Mouse (Mus musculus): ENCODE measurements at regions not wholly inside any gene's neighbourhood (a gene's known extent, or its start where the extent isn't known, plus 50 kb on each side); places are given as distances from the start of the nearest gene placed in this dataset.

DNA sequence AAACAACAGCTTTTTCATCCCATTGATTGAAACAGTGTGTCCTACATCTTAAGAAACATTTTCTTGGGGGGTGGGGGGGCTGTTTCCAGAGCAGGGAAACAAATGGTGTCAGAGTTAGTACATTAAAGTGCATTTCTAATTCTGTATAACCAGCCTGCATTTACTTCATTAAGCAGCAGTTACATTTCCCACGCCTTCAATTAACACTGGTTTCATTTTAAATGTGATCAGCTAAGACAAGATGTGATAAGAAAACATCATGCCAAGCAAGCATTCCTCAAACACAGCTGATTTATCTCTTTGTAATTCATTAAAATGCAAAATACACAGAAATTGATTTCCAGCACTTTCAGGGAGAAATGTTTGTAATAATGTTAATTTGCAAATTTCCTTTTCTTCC, 122.0 kb downstream of the Olfr1505 start:
- no peak for DNase-seq (ENCODE audit: low spot score in 2 of 2)

DNA sequence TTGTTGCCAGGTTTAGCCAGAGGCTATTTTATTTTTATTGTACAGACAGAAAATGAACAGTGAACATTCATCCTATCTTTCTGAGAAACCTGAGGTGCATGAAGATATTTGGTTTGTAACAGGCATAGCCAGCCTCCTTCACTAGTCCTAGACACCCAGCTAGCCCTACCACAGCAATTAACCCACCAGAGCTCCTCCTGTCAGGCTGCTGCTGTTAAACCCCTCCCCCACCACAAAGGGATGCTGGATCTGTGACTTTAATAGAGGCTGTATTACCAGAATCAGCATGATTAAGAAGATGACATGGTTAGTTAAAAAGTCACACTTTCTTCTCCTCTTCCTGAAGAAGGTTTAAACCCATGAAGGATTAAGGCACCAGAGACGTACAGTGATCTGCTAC, 122.5 kb downstream of the Olfr1505 start:
- DNase-seq (ENCODE audit: low spot score in 2 of 2), result no peak

DNA sequence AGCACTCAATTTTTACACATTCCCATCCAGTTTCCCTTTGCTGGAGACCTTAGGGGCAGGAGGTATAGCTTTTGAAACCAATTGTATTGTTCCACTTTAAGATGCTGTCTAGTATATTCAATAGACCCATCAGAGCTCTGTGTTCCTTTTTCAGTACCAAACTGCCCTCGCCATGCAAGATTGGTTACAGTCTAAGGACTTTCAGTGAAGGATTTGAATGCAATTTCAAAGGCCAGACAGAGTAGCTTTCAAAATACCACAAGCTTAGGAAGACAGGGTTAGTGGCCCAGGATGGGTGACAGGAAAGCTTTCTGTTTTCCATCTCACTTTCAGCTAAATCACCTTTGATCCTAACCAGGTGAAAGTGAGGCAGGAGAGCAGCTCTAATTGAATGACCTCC, 123.4 kb downstream of the Olfr1505 start:
- DNase-seq (ENCODE audit: low spot score in 2 of 2), result no peak

DNA sequence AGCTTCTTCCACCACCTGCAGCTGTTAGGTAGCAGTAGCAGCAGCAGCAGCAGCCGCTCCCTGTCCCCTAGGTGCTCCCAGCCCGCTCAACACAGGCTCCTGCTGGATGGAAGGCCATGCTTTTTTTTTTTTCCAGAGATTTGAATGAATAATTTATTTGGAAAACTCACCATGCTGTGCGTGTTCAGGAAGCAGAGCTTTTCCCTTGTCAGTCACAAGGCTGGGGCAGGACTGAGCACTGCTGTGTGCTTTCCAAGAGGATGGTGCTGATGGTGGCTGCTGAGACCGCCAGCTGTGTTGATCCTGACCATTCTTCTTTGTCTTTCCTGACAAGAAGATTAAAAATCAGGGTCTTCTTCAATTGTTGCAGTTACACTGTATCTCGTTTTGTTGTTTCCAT, 129.4 kb downstream of the Olfr1505 start:
- no peak for DNase-seq (ENCODE audit: low spot score in 2 of 2)

DNA sequence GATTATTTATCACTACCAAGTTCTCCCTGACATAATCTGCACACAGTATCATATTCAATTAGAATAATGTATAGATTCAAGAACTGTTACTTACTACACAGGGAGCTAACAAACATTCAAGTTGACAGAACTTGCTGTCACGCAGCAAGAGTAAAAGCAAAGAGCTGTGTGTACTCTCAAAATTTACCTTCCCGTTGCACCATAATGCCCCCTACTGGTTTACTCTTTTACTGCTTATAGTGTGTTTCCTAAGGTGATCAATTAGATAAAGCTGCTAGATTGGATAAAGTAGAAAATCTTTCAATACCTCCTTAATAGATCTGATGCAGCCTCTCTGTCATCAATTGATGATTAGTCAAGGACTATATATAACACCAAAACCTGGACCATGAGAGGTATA, 132.1 kb downstream of the Olfr1505 start:
- peak in 1 of 2 experiments; percentile 4 for DNase-seq (ENCODE audit: low spot score in 2 of 2)

DNA sequence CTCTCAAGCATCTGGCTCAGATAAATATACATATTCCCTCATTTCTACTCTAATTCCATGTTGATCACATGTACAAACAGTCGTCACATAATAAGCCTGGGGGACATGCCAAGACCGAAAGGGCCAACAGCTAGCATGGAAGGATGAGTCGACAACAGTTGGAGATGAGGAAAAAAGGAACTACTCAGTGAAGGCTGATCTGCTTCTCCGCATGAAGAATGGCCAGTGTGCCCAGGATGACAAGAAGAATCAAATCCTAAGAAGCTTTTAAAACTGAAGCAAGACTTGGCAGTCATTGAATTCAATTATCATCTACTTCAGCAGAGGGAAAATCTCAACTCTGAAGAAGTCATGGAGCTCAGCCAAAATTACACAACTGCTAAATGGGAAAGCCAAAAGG, 138.7 kb downstream of the Olfr1505 start:
- DNase-seq (ENCODE audit: low spot score in 2 of 2), result no peak

DNA sequence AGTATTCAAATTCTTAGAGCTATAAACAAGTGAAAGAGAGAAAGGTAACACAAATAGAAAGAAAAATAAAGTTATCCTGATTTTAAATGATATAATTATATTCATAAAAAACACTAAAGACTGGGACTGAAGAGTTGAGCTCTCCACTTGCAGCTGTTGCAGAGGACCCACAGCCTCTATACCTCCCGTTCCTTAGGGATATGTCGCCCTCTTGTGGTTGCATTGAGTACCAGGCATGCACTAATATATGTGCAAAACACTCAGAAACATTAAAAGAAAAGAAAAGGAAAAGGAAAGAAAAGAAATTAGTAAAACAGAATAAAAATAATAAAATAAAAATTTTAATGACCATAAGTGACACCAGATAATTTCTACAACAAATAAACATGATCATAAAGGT, 167.2 kb downstream of the Olfr1505 start:
- peak in 1 of 2 experiments; percentile 33 for DNase-seq (ENCODE audit: low spot score in 2 of 2)

DNA sequence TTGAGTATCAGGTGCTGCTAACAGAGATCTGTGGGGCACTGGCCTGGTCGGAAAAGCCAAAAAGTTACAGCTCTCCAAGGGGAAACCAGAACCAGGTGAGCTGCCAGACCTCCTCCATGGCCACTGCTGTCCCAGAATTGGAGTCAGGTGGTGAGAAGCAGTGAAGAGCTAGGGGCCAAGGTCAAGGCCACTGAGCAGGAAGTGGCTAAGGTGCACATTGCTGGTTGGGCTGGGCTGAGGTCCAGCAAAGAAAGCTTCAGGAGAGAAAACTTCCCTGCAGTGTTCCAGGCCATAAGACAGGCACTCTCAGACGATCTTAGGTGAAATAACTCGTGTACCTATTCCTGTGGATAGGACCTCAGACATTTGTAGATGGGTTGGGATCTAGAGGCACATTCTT, 171.4 kb downstream of the Olfr1505 start:
- no peak for DNase-seq (ENCODE audit: low spot score in 2 of 2)

DNA sequence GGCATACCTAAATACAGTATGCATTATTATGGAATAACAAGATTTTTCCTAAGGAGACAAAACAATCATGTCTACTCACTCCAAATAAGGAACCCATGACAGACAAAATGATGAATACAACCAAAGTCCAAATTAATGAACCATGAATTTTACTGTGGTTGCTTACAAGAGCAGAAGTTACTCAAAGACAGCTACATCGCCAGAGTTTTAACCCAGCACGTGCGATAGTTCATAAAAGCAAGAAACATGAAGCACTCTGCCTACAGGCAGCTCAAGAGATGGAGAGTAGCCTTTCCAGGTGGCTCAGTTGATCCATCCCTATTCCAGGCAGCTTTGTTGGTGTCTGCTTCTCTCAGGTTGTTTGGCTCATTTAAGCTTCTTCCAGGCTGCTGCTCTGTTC, 176.8 kb downstream of the Olfr1505 start:
- no peak for DNase-seq (ENCODE audit: low spot score in 2 of 2)

DNA sequence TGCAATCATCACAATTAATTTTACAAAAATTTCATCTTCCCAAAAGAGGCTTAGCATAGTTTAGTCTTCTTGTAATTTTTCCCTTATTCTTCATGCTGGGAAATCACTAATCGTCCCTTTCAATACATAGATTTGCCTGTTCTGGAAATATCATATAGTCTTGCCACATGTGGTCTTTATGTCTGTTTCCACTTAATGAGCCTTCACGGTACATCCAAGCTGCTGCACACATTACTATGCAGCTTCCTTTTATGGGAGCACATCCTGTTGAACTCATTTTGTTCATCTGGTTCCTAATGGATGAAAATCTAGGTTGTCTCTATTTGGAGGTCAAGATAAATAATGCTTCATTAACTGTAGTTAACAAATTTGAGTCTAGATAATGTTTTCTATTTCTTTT, 180.9 kb downstream of the Olfr1505 start:
- DNase-seq (ENCODE audit: low spot score in 2 of 2), result no peak

DNA sequence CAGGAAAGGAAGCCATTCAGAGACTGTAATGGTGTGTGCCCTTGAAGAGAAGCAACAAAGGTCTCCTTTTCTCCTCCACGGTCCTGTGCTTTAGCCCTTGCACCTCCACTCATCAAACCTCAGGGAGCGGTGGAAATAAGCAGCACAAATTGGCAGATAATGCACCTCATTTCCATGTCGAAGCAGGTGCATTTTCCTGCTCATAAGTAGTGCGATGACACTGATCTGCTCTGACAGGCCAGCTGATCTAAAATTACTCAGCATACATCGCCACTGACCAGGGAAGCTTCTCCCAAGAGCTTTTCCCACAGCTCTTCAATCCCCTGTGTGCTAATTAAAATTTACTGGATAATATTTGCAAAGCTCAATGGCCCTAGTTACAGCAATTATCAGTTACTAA, 182.9 kb downstream of the Olfr1505 start:
- no peak for DNase-seq (ENCODE audit: low spot score in 2 of 2)

DNA sequence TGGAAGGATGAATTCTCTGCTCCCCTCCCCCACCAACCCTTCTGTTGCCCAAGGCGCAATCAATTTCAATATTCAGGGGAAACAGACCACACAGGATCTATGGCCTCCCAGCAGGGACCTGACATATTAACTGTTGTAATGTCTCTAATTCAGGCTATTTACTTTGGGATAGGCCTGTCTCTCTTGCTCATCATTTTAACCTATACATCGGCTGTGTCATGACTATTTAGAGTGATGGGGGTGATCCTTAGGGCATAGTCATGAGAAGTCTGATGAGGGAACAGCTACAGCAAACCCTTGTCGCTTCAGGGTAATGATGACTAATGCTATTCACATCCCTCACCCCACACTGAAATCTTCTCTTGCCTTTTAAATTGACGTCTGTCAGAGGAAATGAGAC, 195.8 kb downstream of the Olfr1505 start:
- no peak for DNase-seq (ENCODE audit: low spot score in 2 of 2)

DNA sequence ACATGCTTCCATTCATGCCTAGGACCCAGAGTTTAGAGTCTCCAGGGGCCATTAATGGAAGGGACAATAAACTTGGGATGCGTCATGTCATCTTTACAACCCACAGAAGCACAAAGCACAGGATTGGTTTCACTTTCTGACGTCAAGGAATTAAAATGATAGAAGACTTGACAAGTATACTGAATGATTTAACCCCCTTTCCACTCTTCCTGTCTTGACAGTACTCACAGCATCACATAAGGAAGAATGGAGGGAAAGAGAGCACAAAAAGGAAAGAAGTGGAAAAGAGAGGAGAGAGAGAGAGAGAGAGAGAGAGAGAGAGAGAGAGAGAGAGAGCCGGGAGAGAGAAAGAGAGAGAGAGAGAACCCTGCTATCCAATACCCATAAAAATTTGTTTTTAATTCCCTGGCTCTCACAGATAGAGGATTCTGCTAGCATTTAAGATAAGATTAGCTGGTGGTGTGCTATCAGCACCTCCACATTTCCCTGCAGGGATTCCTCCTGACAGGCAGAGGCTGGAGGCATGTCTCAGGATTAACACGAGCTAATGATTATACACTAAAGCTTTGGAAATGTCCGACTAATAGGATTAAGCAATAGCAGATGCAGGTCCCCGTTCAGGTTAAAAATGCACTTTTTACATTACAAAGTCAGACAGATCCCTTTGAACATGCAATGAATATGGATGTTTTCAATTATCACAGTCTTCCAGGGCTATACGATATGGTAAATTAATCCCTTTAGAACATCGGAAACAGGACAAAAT, 210.2 kb downstream of the Olfr1505 start:
- no peak for DNase-seq (ENCODE audit: low spot score in 2 of 2)

DNA sequence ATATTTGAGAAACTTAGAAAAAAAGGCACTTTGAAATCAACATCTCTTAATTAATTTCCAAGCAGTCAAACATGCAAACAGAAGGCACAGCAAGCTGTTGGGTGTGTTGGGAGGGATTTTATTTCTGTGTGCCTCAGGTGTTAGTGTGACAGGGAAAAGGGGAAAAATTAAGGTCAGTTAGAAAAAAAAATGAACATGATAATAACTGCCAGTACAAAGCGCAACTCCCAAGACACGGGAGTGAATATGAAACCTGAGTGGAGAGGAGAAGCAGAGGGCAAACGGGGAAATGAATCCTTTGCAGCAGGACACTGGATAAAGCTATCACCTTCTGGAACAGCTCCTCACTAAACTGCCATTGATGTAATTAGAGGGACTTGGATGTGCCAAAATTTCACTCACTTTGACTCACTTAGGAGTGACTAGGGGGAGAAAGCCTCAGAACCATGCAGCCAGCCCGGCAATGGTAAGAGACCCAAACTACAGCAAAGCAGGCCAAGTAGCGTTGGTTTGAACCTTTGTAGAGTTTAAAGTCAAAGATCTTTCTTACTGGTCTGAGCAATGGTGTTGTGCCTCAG, 211.0 kb downstream of the Olfr1505 start:
- DNase-seq (ENCODE audit: low spot score in 2 of 2), result no peak

DNA sequence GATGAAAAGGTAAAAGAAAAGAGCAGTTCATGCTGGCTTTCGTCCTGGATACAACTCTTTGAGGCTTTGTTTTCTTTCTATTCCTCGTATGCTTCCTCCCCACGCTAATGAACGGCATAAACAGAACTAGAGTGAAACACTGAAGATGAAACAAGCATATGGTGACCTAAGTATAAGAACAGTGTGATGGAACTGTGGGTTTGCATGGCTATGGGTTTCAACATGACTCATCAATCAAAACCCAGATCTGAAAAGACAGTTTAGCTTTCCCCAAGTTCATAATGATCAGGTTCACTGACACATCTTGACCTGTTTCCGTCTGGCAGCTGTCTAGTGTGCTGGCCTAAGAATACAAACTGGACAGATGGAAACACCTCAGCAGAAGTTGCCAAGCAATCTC, 211.7 kb downstream of the Olfr1505 start:
- no peak for DNase-seq (ENCODE audit: low spot score in 2 of 2)

DNA sequence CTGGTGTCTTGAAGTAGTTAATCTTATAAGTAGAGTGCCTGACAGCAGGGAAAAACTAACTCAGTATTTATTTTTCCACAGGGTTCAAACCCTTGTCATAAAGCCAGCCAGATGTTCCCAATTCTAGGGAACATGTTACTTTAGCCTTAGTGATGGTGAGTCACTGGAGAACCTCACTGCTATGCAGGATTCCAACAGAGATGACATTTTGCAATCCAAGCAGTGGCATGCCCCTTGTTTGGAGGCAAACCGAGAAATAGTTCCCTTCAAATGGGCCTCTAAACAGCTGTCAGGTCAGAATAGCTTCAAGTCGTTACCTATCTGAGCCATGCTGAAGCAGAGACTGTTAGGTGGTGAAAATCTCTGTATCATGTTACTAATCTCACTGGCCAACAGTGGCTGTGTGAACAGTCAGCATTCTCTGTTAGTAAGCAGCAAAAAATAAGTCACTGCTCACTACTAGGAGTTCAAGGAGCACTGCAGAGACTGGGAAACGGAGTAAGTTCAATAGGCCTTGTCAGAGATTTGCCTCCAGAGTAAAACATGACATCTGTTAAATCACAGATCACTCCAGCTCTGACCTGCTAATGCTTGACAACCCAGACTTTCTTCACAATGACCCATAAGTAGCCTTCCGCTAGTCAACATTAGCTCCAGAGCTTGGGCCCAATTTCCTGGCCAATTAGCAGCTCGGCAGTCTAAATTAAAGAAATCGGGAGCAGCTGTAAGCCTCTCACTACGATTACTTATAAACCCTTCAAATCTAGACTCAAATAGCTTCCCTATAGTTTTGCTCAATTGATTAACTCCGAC, 215.3 kb downstream of the Olfr1505 start:
- DNase-seq (ENCODE audit: low spot score in 2 of 2), result no peak

DNA sequence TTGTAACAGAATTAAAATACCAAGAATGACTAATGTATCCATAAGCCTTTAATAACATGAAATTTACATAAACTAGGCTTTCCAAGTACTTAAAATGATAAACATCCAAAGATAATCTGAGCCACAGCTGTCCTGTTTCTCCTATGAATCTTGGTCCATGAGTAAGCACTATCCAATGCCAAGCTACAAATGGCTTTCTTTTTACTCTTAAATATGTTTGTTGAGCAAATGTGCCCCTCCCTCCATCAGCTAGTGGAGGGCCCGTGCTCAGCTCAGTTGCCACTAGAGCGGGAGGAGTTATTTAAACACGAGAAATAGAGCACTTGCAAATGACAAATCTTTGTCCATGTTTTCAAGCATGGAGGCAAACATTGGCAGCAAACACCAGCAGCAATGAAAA, 247.9 kb downstream of the Olfr1505 start:
- no peak for DNase-seq (ENCODE audit: low spot score in 2 of 2)

DNA sequence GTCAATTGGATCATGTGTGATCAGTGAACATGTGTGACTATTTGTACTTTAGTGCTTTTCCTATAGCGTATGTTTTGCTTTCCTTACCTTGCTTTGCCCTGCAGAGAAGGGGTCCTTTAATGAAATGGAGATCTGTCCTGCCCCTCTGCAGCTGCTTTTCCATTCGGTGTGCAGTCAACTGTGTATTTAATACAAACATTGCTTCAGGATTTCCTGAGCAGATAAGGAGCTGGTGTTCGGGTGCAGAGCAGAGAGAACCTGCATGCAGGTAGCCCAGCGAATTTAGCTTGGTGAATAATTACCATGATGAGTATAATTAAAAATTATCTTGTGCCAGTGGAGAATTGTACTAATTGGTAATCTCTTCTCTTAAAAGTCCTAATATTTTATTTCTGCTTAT, 249.4 kb downstream of the Olfr1505 start:
- no peak for DNase-seq (ENCODE audit: low spot score in 2 of 2)

DNA sequence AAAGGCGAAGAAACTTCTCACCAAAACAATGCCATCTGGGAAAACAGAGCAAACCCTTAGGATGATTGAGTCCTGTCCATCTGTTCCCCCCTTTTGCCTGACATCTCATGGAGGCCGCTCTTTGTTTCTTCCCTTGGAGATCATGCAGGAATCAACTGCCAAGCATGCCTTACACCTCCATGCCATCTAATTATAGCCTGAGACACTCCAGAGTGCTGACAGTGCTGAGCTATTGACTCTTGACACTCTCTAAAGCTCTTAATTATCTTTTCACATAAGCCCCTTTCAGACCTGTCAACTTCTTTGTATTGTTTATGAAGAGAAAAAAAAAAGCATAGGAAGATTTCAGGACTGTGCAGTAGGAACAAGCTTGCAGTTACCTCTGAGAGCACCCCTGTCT, 252.4 kb downstream of the Olfr1505 start:
- DNase-seq (ENCODE audit: low spot score in 2 of 2), result no peak

DNA sequence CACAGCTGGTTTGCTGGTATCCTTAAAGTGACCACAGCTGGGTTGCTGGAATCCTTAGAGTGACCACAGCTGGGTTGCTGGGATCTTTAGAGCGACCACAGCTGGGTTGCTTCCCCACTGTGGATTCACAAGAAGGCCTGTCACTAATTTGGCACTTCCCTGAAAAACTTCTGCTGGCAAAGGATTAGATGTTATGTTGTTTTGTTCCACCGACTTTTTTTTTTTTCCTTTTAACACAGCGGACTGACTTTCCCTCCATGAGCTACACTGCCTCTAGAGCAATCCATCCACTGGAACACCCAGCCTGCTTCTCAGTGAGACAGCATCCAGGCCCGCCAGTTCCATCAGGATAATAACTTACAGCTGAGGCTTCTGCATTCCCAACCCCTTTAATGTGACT, 266.9 kb downstream of the Olfr1505 start:
- DNase-seq (ENCODE audit: low spot score in 2 of 2), result no peak

DNA sequence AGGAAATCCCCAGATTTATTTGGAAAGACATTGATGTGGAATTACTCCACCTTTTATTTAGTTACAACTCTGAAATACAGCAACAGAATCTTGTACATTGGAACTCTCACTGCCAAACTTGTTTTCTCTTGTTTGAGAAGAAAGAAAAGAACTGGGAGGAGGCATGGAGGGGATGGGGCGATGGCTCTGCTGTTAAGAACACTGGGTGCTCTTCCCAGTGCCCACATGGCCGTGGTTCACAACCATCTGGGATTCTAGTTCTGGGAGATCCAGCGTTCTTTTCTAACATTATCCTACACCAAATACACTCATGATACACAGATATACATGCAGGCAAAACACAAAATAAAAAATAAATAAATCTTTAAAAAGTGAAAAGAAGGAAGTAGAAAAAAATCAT, 267.6 kb downstream of the Olfr1505 start:
- DNase-seq (ENCODE audit: low spot score in 2 of 2), result no peak

DNA sequence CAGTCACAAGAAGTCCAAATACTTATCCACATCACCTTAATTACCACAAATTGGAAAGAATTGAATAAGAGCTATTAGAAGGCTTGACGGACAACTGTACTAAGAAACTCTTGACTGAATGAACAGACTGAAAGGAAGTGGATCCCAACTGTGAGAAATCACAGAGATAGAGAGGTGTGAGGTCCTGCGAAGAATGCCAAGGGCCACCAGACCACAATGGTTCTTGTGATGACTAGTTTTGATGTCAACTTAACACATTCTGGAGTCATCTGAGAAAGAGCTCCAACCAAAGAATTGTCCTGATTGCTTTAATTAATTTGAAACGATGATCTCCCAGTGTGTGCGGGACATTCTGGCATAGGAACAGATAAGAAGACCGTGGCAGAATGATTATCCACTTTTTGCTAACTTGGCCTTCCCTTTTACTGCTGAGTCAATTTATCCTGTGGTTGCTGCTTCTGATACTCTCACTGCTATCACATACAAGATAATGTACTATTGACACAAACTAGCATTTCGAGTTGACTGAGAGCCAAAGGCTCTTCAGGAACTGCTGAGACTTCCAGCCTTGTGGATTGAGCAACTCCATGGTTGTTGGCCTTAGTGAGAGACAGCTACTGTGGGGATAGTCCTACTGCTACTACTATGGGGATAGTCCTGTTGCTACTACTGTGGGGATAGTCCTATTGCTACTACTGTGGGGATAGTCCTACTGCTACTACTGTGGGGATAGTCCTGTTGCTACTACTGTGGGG, 268.5 kb downstream of the Olfr1505 start:
- no peak for DNase-seq (ENCODE audit: low spot score in 2 of 2)

All from thymus, postnatal 10 days (tissue).